Mouse (Mus musculus): ENCODE data around the gene Plpp2. TPM values are rescaled to one million over a fixed set of nuclear protein-coding genes. Genes with fewer than 3 reads are reported as not detected.

Gene Plpp2
- 13.2 and 27.3 TPM in 2 replicates for polyA plus RNA-seq (2012; ENCODE audit: low replicate concordance)

DNA sequence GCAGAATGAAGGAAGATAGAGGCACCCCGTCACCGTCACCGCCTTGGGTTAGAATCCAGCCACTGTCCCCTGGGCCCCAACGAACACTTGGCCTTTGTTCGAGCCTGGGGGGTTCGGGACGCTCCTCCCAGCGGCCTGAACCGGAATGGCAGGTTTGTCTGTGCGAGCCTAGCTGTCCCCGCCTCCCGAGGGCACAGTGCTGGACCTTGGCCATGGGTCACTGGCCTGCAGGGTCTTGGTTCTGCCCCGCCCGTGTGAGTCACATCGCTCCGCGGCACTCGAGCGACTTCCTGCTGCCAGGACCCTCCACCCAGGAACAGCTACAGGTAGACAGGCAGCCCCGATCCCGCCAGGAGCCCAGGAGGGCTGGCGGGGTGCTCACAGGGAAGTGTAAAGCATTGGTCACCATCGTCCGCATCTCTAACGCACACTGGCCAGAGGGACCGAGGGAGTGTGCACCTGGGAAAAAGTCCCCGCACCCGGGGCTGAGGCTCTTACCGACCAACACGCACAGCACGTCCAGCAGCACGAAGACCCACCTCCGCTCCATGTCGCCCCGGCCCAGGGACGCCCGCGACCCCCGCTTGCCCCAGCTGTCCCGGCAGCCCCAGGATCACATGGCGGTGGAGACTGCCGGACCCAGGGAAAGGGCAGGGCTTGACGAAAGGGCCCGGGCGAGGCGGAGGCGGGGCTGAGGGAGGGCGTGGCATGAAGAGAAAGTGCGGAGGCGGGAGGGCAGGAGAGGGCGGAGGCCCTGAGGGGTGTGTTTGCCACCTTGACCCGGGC, at the start of gene Plpp2:
Gene Plpp2 (minus strand): TSS at position 671 of the 786 bp plus-strand sequence.

DNA sequence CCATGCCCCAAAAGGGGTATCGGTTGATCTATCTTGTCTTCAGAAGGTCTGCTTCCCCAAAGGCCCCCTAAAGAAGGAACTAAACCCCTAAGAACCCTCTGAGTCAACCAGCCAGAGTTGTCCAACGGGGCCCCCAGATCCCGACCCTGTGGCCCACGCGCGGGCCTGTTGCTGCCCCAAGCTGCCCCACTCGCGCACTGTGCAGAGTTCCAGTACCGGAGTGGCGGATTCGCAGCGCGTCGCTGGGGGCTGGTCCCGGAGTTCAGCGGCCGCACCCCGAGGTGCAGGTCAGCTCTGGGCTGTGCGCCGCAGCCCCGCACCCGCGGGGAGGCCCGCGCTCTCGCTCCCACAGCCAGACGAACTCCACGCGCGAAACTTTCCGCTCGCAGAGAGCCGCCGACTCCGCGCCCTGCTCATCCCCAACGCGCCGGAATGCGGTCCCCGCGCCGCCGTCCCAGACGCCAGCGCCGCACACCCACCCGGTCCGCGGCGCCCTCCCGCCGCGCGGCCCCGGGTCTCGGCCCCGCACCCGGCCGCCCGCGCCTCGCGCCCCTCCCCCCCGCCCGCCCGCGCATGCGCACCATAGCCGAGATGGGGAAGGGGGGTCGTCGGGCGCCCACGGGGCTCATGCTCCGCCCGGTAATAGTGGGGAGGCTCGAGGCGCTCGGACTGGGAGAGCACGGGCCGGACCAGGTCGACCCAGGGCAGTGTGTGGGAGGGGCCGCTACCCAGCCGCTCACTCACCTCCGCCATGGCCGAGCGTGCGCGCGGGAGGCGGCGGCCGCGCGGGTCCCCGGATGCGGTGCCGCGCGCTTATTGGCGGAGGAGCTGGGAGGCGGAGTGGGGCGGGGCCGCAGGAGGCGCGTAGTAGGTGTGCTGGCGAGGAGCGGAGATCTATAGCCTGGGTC, 21.0 kb upstream of the Plpp2 start, which contains the start of gene Mier2:
Gene Mier2 (minus strand): TSS at position 870 of the 908 bp plus-strand sequence.

Other genes with a start within 250 kb of the Plpp2 start
- not detected in 2 replicates for gene Vmn2r82, start 177.3 kb downstream of the Plpp2 start, polyA plus RNA-seq (2012; ENCODE audit: low replicate concordance)
- gene Vmn2r83, start 65.1 kb downstream of the Plpp2 start, polyA plus RNA-seq (2012; ENCODE audit: low replicate concordance): not detected in 2 replicates
- gene Mier2, start 21.4 kb upstream of the Plpp2 start, polyA plus RNA-seq (2012; ENCODE audit: low replicate concordance): 82.6 and 91.5 TPM in 2 replicates
- not detected in 2 replicates for gene Theg, start 53.5 kb upstream of the Plpp2 start, polyA plus RNA-seq (2012; ENCODE audit: low replicate concordance)
- 0.02 TPM in 1 of 2 replicates, not detected in the other for gene C2cd4c, start 80.2 kb upstream of the Plpp2 start, polyA plus RNA-seq (2012; ENCODE audit: low replicate concordance)
- gene Shc2, start 104.1 kb upstream of the Plpp2 start, polyA plus RNA-seq (2012; ENCODE audit: low replicate concordance): 0.07 and 0.15 TPM in 2 replicates
- gene Odf3l2, start 111.9 kb upstream of the Plpp2 start, polyA plus RNA-seq (2012; ENCODE audit: low replicate concordance): not detected in 2 replicates
- 1.2 and 4.1 TPM in 2 replicates for gene Madcam1, start 130.8 kb upstream of the Plpp2 start, polyA plus RNA-seq (2012; ENCODE audit: low replicate concordance)
- 124 and 133 TPM in 2 replicates for gene Tpgs1, start 135.6 kb upstream of the Plpp2 start, polyA plus RNA-seq (2012; ENCODE audit: low replicate concordance)
- 509 and 614 TPM in 2 replicates for gene Cdc34, start 148.4 kb upstream of the Plpp2 start, polyA plus RNA-seq (2012; ENCODE audit: low replicate concordance)
- 0.73 and 5.0 TPM in 2 replicates for gene Gzmm, start 155.2 kb upstream of the Plpp2 start, polyA plus RNA-seq (2012; ENCODE audit: low replicate concordance)
- gene Bsg, start 170.7 kb upstream of the Plpp2 start, polyA plus RNA-seq (2012; ENCODE audit: low replicate concordance): 1,297 and 3,633 TPM in 2 replicates
- gene Hcn2, start 182.8 kb upstream of the Plpp2 start, polyA plus RNA-seq (2012; ENCODE audit: low replicate concordance): 3.5 and 7.7 TPM in 2 replicates
- 55.2 and 56.1 TPM in 2 replicates for gene Polrmt, start 212.8 kb upstream of the Plpp2 start, polyA plus RNA-seq (2012; ENCODE audit: low replicate concordance)
- gene Fgf22, start 221.3 kb upstream of the Plpp2 start, polyA plus RNA-seq (2012; ENCODE audit: low replicate concordance): 0.23 TPM in 1 of 2 replicates, not detected in the other
- 437 and 591 TPM in 2 replicates for gene Rnf126, start 233.2 kb upstream of the Plpp2 start, polyA plus RNA-seq (2012; ENCODE audit: low replicate concordance)
- 1.4 and 2.5 TPM in 2 replicates for gene Fstl3, start 243.5 kb upstream of the Plpp2 start, polyA plus RNA-seq (2012; ENCODE audit: low replicate concordance)

All from leukemia stem cell, adult 10-12 weeks (primary cell).